Mouse (Mus musculus): Measurements from ENCODE around the gene Lysmd1.

The Lysmd1 gene

DNA sequence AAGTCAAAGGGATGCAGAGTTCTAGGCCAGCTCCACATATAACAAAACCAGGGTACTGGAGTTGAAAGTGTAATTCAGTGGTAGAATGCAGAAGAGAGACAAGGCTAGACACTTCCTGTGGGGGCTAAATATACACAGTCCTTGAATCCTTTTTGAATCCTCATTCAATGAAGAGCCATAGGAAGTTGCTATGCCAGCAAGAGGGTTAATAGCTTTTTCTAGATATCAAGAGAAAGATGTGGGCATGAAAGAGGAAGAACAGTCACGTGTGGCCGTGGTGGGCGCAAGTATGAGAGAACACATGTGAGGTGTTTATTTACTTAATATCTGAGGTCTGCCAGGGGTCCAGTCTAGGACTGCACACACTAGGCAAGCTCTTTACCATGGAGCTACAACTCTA, 2.4 kb downstream of the Lysmd1 start:
- DNase-seq (ENCODE audit: low spot score in 2 of 2) = no peak

DNA sequence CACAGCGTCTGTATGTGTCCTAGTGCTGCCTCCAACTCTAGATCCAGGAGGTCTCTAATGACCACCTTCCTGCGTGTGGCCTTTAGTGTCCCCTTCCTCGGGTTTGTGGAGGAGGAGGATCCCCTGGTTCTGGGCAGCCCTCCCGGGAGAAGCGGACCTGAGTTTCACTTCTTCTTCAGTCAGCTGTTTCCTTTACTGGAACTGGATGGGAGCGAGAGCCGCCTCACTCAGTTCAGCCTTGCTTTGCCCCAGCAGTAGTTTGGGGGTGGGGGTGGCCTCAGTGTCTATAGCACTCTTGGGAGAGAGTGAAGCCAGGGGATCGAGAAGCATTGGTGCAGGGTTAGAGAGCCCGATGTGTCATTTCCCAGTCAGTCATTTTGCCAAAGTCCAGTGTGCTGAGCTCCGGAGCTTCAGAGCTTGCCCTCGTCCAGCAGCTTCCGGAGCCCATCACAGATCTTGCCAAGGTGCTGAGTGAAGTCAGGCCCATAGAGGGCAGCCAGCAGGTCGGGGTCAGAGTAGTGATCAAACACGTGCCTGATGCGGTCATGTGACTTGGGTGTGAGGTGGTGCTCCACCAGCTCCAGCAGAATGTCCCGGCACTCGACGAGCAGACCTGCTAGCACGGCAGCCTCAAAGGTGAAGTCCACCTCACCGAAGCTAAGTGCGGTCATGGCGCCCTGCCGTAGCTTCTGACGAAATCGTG, 5.8 kb downstream of the Lysmd1 start:
- DNase-seq (ENCODE audit: low spot score in 2 of 2) = no peak

DNA sequence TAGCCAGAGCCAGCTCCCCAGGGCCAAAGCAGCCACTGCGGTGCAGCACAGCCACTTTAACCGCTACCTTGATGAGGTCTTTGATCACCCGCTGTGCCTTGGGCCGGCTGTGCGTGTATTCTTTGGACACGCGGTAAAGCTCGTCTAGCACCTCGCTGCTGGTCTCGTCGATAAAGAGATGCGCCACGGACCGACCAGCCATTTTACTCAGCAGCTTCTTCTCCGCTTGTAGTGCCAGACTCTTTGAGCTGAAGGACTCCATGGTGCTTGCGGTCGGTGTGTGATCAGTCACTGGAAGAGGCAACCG, 6.4 kb downstream of the Lysmd1 start:
- no peak for DNase-seq (ENCODE audit: low spot score in 2 of 2)

DNA sequence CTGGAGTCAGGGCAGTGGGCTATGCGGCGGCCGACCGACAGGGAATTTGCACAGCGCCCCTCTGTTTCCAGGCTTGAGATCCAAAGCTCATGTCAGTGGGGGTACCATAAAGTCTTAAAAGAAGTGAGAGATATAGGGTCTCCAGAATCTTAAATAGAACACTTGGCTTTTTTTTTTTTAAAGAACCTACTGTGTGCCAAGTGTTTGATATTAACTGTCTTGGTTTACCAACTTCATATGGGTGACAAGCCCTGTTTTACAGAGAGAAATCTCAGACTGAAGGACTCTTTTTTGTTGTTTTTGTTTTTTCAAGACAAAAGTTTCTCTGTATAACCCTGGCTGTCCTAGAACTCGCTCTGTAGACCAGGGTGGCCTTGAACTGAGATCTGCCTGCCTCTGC, 6.9 kb downstream of the Lysmd1 start:
- no peak for DNase-seq (ENCODE audit: low spot score in 2 of 2)

DNA sequence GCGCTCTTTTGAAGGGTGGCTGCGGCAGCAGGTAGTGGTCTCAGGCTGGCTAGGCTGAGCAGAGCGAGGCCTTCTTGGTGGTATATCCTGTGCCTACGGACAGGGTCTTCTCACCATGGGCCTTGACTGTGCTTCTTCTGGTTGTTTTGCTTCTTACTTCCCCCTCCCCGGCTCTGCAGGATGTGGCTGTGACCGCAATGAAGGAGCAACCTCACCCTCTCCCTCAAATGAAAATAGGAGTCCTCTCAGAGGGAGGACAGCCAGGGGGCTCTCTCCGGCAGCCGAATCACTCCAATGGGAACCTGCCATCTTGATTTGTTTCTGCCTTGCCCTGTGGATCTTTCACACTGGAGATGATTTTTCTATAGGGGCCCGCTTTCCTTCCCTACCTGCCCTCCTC, 7.6 kb downstream of the Lysmd1 start:
- DNase-seq (ENCODE audit: low spot score in 2 of 2) = peak in 1 of 2 experiments; percentile 38

DNA sequence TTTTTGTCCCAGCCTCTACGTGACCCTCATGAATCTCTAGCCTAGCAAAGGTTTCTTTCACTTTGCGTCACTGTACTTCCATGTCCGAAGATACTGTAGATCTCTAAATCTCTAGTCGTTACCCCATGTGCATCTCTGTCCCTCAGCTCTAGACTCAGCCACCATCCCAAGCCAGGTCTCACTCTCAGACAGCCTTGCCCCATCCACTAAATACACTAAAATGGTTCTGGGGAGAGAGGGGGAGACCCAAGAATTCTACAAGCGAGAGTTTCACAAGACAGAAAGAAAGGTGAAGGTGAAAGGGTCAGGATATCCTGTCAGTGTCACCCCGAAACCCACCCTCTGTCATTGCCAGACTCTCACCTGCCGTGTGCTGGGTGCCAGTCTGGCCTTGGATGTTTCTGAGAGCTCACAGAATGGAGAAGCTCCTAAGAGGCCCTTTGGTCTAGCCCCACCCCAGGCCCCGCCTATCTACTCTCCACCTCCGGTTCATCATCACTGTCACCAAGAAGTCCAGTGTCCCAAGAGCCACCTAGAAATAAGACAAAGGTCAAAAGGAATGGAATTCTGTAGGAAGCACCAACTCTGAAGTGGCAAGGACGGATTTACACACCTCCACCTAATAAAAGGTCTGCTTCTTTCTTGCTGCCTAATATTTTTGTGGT, 8.2 kb downstream of the Lysmd1 start, which contains the start of gene Tnfaip8l2:
Gene Tnfaip8l2, minus strand, starts transcription at position 409 of the 665 bp plus-strand sequence.
- peak; percentile 50 to 58 for DNase-seq (ENCODE audit: low spot score in 2 of 2)

DNA sequence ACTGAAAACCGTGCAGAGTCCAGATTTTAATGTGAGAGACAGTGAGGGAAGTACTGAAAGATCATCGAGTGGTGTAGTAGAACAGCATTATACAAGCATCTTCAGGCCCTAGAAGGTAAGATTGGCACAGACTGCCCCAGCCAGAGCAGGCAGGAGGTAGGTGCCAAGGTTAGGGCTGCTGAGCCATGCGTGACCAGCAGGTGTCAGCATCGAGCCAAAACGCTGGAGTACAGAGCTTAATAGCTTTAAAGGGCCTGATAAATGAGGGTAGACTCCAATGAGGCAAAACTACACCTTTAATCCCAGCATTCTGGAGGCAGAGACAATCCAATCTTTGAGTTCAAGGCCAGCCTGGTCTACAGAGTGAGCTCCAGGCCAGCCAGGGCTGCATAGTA, 8.7 kb downstream of the Lysmd1 start:
- peak; percentile 80 to 89 for DNase-seq (ENCODE audit: low spot score in 2 of 2)

DNA sequence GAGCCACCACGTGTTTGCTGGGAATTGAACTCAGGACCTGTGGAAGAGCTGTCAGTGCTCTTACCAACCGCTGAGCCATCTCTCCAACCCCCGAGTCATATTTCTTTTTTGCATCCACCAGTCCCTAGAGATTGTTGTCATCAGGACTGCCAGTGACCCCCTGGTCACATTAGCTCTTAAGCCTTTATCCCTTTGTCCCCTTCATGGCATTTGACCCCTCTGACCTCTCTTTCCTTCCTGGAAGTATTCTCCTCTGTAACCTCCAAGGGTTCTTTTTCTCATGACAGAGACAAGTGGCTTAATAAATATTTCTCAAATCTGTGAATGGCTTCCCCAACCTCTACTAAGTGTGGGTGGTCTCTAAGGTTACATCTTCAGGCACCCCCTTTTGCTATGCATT, 14.0 kb downstream of the Lysmd1 start:
- DNase-seq (ENCODE audit: low spot score in 2 of 2) = no peak

DNA sequence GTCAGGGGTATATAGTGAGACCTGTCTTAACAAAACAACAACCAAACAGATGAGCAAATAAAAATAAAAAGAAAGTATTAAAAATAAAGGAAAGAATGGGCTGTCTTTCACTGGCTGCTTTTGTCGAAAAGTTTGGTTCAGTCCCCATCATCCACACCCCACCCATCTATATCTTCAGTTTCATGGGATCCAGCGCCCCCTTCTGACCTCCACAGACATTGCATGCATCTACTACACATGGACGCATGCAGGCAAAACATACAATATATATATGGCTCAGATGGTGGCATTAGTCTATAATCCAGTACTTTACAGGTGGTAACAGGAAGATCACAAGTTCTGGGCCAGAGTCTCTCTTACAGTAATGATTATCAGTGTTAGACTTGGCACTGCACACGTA, 20.0 kb downstream of the Lysmd1 start:
- DNase-seq (ENCODE audit: low spot score in 2 of 2) = peak in 1 of 2 experiments; percentile 67

DNA sequence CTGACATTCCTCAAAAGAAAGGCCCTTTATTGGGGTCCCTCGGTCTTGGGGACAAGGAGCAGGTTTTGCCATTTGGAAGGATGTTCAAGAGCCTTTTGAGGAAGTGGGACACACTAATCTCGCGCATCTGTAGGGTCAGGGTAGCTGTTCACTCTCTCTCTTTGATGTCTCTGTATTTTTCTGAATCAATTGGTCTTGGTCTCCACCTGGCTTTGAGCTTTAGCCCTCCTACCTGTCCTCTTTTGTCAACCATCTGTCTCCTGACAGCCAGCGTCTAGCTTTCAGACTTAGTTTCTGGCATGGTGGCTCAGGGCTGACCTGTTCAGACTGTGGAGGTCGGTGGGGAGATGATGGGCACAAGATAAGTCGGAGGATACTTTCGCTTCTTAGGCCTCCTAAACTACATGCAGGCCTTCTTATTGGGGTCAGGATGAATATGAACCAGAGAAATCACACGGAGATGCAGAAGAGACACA, 25.7 kb downstream of the Lysmd1 start:
- DNase-seq (ENCODE audit: low spot score in 2 of 2) = no peak

DNA sequence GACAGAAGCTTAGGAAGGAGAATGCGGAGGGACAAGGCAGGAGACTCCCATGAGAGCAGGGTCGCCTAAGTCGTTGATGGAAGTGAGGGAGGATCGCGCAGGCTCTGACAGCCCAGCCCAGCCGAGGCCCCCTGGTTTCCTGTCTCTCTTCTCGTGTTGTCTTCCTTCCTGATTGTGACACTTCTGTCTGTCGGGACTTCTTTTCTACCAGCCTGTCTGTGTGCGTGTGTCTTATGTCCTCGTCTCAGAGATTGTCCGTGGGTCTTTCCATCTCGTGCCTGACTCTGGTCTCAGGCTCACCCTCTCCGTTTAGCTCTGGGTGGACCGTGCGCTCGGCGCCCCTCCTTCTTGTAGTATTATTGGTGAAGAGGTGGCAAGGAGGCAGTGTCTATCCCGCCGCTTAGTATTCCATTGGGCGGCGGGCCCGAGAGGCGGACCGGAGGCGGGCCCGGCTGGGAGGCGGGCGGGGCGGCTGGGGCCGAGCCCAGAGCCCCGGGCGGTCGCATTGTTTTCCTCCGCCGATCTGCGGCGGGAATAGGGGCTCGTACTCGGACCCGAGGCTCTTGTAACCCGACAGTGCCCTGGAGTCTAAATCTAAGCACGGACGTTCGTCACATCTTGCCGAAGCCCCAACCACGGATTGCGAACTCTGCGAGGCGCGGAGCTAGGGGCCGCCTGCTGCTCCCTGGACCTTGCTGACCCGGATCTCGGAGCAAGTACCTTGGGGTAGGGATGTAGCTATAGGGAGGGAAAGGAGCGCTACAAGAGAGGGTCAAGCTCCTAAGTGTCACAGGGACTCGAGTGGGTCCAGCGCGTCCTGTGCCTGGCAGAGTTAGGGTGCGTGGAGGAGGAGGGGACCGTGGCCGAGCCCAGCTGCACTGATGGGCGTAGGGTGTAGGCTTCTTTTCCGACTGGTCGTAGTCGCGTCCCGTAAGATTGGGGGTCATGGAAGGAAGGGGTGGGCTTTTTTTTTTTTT, 26.4 kb downstream of the Lysmd1 start, which contains the start of gene Sema6c:
Gene Sema6c, plus strand, starts transcription at position 471 of the 977 bp plus-strand sequence.
- DNase-seq (ENCODE audit: low spot score in 2 of 2) = peak; percentile 69 to 77

DNA sequence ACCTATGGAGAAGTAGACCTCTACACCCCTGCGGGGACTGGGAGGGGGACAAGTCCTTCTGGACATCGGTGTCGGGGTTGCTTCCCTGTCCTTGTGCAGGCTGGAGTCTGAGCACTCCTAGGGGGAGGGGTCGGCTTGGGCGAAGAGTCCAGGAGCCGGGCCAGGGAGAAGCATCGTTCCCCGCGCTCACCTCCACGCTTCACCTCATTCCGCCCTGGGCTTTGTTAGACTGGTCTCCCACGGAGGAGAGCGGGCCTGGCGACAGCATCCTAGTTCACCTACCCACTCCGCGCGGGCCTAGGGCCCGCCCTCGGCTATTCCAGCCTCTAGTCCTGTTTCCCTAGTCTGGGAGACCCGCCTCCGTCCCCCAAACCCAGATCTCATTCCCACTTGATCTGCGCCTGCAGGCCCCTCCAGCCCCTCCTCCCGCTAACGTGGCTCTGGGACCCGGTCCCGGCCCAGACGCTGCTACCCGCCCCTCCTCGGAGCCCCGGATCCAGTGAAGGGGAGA, 27.2 kb downstream of the Lysmd1 start:
- DNase-seq (ENCODE audit: low spot score in 2 of 2) = no peak

DNA sequence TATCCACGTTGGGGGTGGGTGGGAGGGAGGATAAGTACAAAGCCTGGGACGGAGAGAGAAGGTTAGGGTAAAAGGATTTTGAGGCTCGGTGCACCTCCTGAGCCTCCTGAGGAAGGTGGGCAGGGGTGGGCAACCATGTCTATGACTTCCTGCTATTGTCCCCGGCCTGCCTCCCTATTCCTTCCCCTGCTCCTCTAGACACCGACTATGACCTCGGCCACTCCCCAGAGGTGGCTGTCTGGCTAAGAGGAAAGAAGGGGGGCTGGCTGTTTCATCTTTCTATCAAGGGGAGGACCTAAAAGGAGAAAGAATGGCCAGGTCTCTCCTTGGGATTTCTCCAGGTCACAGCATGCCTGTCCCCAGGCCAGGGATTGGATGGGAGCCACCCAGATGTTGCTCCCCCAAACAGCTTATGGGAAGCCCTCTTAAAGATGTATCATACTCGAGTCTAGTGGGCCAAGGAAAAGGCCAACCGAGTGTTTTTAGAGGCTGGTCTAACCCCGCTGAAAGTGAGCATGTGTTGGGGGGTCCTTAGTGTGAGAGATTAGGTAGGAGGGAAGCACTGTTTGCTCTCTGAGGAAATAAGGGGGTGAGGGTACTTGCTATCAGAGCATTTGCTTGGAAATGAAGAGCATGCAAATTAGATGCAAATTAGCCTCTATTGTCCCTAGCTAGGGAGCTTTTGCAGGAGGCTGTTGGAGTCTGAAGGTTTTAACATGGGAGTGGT, 27.9 kb downstream of the Lysmd1 start:
- DNase-seq (ENCODE audit: low spot score in 2 of 2) = no peak

DNA sequence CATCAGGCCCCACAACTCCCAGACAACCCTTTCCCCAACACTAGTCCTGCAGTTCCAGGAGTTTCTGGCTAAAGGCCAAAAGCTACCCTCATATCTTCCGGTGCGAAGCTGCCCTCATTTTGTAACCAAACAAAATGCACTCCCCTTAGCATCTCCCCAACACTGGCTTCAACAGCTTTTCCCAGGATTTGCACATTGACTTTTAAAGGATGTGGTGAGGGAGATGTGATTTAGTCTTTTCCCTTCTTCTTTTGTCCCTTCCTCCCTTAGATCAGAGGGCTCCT, 28.4 kb downstream of the Lysmd1 start:
- DNase-seq (ENCODE audit: low spot score in 2 of 2) = no peak

DNA sequence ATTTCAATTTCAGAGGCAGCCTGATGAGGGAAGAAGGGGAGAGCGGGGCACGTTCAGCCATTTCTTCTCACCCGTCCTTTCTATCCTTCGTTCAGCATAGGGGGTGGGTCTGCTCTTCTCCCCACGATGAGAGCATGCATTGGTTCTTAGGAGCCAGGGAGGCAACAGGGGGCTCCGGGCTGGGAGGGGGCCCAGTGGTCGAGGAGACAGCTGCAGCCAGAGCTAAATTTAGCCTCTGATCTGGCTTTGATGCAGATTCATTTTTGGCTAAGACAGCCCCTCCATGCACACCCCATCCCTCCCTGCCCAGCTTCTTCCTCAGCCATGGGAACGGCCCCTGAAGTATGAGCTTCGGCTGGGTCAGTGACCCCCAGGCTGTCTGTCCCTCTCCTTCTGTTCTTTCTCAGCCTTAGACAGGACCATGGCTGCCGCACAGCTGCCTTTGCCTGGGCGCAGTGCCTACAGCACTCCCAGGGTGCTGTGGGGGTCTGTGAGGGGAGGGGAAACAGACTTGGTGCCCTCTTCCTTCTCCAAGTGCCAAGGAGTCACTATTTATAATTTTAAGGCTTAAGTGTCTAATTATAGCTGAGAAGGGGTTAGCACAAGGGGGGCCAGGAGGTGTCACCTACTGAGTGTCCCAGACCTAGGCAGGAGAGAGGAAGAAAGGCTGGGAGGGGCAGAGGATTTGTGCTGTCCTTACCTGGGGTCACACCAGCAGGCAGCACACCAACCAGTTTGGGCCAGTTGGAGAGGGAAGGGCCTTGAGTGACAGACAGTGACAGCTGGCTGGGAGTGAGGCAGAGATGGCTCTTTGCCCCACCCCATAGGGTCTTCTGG, 29.7 kb downstream of the Lysmd1 start:
- DNase-seq (ENCODE audit: low spot score in 2 of 2) = no peak

DNA sequence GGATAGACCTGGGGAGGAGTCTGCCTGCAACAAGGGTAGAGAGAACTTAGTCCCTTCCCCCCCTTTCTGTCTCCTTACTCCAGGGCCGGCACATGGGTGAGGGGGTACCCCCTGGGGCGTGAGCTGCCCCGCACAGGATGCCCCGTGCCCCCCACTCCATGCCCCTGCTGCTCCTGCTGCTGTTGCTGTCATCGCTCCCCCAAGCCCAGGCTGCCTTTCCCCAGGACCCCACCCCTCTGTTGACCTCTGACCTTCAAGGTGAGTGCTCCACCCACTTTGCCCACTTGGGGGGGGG, 30.3 kb downstream of the Lysmd1 start:
- no peak for DNase-seq (ENCODE audit: low spot score in 2 of 2)

DNA sequence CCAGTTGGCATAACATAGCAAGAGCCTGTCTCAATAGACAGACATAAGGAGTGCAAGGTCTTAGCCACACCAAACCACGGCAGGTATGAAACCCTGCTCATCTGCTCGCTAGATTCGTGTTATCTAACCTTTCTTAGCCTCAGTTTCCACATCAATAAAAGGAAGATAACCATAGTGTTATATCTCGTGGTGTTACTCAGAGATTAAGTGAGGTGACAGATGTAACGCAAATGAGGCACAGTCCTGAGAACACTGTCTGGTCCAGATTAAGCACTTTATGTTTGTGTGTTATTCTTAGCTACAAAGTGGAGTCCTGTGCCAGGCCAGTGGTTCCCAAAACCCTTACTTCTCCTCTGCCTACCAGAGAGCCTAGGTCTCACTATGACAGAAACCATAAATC, 31.0 kb downstream of the Lysmd1 start:
- DNase-seq (ENCODE audit: low spot score in 2 of 2) = no peak

DNA sequence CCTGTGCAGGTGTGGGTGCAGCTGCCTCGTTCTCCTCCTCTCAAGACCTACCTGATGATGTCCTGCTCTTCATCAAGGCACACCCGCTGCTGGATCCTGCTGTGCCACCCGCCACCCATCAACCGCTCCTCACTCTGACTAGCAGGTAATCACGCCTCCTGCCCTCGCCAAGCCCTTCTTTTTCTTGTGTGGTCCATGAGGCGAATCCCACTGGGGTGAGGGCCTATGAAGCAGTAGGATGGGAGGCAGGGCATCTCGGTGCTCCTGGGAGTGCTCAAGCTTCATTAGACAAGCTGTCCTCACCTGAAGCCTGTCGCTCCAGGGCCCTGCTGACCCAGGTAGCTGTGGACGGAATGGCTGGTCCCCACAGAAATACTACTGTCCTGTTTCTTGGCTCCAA, 36.1 kb downstream of the Lysmd1 start:
- DNase-seq (ENCODE audit: low spot score in 2 of 2) = no peak

DNA sequence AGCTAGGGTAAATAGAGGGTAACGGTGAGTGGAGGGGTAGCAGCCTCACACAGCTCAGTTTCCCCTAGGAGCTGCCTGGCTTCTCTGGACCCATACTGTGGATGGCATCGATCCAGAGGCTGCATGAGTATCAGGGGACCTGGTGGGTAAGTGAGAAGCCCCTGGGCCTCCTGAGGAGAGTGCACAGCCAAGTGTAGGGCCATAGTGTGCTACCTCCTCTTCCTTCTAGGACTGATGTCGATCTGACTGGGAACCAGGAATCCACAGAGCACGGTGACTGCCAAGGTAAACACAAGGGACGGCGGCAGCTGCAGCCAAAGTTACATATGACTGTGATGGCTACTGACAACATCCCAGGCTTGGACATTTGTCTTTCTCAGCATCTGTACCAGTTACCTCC, 37.2 kb downstream of the Lysmd1 start:
- no peak for DNase-seq (ENCODE audit: low spot score in 2 of 2)

DNA sequence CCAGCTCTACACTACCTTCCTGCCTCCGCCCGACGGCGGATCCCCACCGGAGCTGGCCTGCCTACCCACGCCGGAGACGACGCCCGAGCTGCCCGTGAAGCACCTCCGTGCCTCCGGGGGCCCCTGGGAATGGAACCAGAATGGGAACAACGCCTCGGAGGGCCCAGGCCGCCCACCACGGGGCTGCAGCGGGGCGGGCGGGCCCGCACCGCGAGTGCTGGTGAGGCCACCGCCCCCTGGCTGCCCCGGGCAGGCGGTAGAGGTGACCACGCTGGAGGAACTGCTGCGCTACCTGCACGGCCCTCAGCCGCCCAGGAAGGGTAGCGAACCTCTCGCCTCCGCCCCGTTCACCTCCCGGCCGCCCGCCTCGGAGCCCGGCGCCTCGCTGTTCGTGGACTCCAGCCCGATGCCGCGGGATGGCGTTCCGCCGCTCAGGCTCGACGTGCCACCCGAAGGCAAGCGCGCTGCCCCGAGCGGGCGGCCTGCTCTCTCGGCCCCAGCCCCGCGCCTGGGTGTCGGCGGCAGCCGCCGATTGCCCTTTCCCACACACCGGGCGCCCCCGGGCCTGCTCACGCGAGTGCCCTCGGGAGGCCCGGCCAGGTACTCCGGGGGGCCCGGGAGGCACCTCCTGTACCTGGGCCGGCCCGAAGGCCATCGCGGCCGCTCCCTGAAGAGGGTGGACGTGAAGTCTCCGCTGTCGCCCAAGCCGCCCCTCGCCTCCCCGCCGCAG, 38.8 kb downstream of the Lysmd1 start:
- DNase-seq (ENCODE audit: low spot score in 2 of 2) = no peak

Data from spleen, postnatal 14 days (tissue).